Mouse (Mus musculus): ENCODE results near the gene Cep72.

DNA sequence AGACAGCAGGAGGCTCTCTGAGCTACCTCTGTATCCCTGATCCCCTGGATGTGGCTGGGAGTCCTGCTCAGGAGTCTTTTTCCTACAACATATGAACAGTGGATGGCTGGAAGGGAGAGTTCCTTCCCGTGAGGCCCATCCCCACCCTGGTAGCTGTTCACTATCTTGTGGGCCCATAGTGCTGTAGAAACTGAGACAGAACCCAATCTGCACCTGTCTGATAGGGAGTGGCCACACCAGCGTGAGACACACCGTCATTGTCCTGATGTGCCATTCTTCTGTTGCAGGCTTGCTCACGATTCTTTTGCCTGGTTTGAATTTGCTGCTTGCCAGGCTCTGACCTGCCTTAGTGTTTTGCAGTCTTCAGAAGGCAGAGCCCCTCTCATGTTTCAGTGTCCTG lies 44.7 kb downstream of the Cep72 start:
- no peak for TF ChIP-seq CTCF (IDR thresholded peaks at IDR 0.05; ENCODE audit: extremely low read depth, insufficient read depth, low read length)
- TF ChIP-seq POLR2A (IDR thresholded peaks at IDR 0.05; ENCODE audit: extremely low read depth, insufficient read depth, low read length) = no peak

Data from cortical plate, adult 2 months (tissue).